Mouse (Mus musculus) heart, postnatal 10 days (tissue): ENCODE data around the gene Snrpb2. TPM values are rescaled to one million over a fixed set of nuclear protein-coding genes. Genes with fewer than 3 reads are reported as not detected.

Experiments used
- DNase-seq, 2 experiments: peaks; one replicate each; pipeline ENCODE4 v3.0.0; 2021
- intact Hi-C: fragments of 180-260 bp; cut with DNase I; formaldehyde crosslinking; loops from one replicate; pipeline ENCODE4 v1.15.1; 2025
- total RNA-seq, 2 experiments: library from RNA; stranded (reverse); gene quantifications; 2 replicates each; pipeline ENCODE4 v1.2.3; 2021

Snrpb2 gene
- total RNA-seq, 2 experiments from 2014 or later: 29.7 to 32.5 TPM

- intact Hi-C loops: no loop called here
- DNase-seq: no peak
Observed at GRCm38 (mm10) chr2:143089866-143090265, 27.0 kb downstream of the Snrpb2 start.

- intact Hi-C loops: loop anchor here (1.0 kb wide), 2 partner anchors 126 to 234 kb away; no protein-coding TSS in a partner anchor
- peak; percentile 53 to 76 for DNase-seq
Observed at GRCm38 (mm10) chr2:143093726-143094125, 30.9 kb downstream of the Snrpb2 start.

GRCm38 (mm10) chr2:143094761-143095160, 31.9 kb downstream of the Snrpb2 start:
- no peak for DNase-seq
- intact Hi-C loops: loop anchor here (1.0 kb wide), 1 partner anchor 235 kb away; no protein-coding TSS in a partner anchor

DNA sequence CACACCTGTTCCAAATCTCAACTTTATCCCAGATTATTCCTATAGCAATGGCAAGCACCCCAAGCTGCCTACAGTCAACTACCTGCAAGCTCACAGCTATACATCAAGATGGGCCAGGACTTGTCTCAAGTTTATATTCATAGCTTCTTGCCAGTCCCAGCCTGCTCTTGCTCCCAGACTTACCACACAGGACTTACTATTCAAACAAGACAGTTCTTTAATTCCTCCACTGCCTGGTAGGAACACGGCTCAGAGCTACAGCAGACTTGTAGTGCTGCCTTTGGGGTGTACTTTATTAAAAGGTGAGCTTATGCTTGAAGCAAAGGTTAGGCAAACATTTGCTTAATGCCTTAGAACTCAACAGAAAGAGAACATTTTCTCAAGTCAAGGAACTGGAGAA, 34.3 kb downstream of the Snrpb2 start:
- DNase-seq: no peak
- intact Hi-C loops: no loop called here

GRCm38 (mm10) chr2:143113859-143114258, 51.0 kb downstream of the Snrpb2 start:
- peak; percentile 7 to 28 for DNase-seq
- intact Hi-C loops: loop anchor here (2.0 to 10.0 kb wide), 2 partner anchors 663 to 1341 kb away; no protein-coding TSS in a partner anchor

- intact Hi-C loops: loop anchor here (2.0 to 10.0 kb wide), 2 partner anchors 662 to 1340 kb away; no protein-coding TSS in a partner anchor
- no peak for DNase-seq
Observed at GRCm38 (mm10) chr2:143114716-143115115, 51.9 kb downstream of the Snrpb2 start.

DNA sequence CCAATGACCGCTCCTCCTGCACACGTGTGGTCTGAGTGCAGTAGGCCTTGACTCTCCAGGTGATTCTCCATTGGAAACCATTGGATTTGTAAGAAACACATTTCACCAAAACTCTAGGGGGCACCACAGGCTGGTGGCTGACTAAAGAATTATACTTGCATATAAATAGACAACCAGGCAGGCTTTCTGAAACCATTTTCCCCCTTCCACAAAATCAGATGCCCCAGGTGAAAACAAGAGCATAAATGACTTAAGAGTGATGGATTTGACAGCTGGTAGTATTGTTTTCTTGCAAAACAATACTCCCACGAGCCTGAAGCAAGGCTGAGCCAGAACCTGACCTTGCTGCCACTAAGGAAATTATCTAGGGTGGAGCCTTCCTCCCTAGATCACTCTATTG, 54.6 kb downstream of the Snrpb2 start:
- intact Hi-C loops: loop anchor here (10.0 kb wide), 1 partner anchor 1337 kb away; no protein-coding TSS in a partner anchor

DNA sequence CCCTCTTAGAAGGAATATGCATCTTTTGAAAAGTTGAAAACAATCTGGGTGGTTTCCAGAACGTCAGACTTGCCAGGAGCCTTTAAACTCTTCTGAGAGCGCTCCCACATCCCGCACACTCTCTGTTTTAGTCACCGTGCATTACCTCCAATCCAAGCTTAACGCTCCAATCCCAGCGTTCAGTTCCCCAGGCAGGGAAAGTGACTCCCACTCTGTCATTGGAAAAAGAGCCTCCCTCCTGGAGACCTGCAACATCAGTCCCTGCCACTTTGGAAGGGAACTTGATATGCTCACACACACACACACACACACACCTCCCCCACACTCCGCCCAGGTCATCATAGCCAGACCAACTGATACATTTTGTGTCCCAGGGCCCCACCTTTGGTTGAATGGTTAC, 55.4 kb downstream of the Snrpb2 start:
- no peak for DNase-seq
- intact Hi-C loops: loop anchor here (10.0 kb wide), 1 partner anchor 1337 kb away; no protein-coding TSS in a partner anchor

More for the DNA sequence above, 54.6 kb downstream of the Snrpb2 start:
- DNase-seq: peak; percentile 12 to 13

Other genes with a start within 250 kb of the Snrpb2 start
- gene Kif16b, start 161.5 kb upstream of the Snrpb2 start, total RNA-seq: 10 to 100 TPM; 26.2 to 28.3 TPM
- not detected for gene Otor, start 15.4 kb downstream of the Snrpb2 start, total RNA-seq